Mouse (Mus musculus) R1 (cell line): ENCODE data around the gene Fgf16.
A peak's percentile ranks its signal among the peaks of the same experiment; 100 is the strongest.

ENCODE experiments used
- DNase-seq: peaks from one replicate; pipeline ENCODE4 v3.0.0-alpha.2; 2018; ENCODE audit warnings: low read depth, low spot score

Gene Fgf16

GRCm38 (mm10) chrX:105764162-105765004, at the start of gene Fgf16:
Gene Fgf16 (plus strand): TSS chrX:105764279.
- DNase-seq: peak; percentile 23

GRCm38 (mm10) chrX:105714740-105715139, 49.3 kb upstream of the Fgf16 start:
- peak; percentile 1 for DNase-seq

- DNase-seq: no peak
These were observed 48.2 kb upstream of the Fgf16 start for GRCm38 (mm10) chrX:105715789-105716321.

GRCm38 (mm10) chrX:105718388-105718787, 45.7 kb upstream of the Fgf16 start:
- DNase-seq: no peak

- no peak for DNase-seq
These were observed 45.1 kb upstream of the Fgf16 start for GRCm38 (mm10) chrX:105718943-105719342.

GRCm38 (mm10) chrX:105724174-105724573, 39.9 kb upstream of the Fgf16 start:
- DNase-seq: no peak

GRCm38 (mm10) chrX:105762847-105763527, 1.1 kb upstream of the Fgf16 start:
- peak; percentile 55 for DNase-seq

- DNase-seq: peak; percentile 46
These were observed 467 bp upstream of the Fgf16 start for GRCm38 (mm10) chrX:105763612-105764011.

- DNase-seq: peak; percentile 10
These were observed 1.1 kb downstream of the Fgf16 start for GRCm38 (mm10) chrX:105765005-105765706.

GRCm38 (mm10) chrX:105766013-105766412, 1.9 kb downstream of the Fgf16 start:
- DNase-seq: peak; percentile 1

- peak; percentile 8 for DNase-seq
These were observed 3.2 kb downstream of the Fgf16 start for GRCm38 (mm10) chrX:105767177-105767764.

- DNase-seq: no peak
These were observed 3.9 kb downstream of the Fgf16 start for GRCm38 (mm10) chrX:105767932-105768331.

GRCm38 (mm10) chrX:105773281-105773680, 9.2 kb downstream of the Fgf16 start:
- DNase-seq: no peak

GRCm38 (mm10) chrX:105794806-105795403, 30.8 kb downstream of the Fgf16 start:
- peak; percentile 37 for DNase-seq

- DNase-seq: no peak
These were observed 60.4 kb downstream of the Fgf16 start for GRCm38 (mm10) chrX:105824462-105824861.
